Mouse (Mus musculus): Measurements from ENCODE around the gene Nfkbib. TPM values are rescaled to one million over a fixed set of nuclear protein-coding genes. Genes with fewer than 3 reads are reported as not detected.

Nfkbib gene
- polyA plus RNA-seq, 1 experiment: 12.1 TPM

GRCm38 (mm10) chr7:28811228-28811627, 43.9 kb upstream of the Nfkbib start:
- Histone ChIP-seq H3K4me3 (replicated peaks; ENCODE audit: control insufficient read depth, low read depth, low read length) (peak overlapping the region; percentile 84), H3K4me1 (ENCODE audit: control insufficient read depth, insufficient read depth, low read length) (peaks cover 7% of the 10 kb centered on the region), H3K27ac (ENCODE audit: control insufficient read depth, insufficient read depth, low read depth, low read length, poor library complexity) (peak overlapping the region; percentile 94)
- peak; percentile 35; the same call in 1 of the 2 replicates for TF ChIP-seq POLR2A (IDR thresholded peaks at IDR 0.05; ENCODE audit: borderline replicate concordance, control insufficient read depth, low read depth, low read length)
- no peak for TF ChIP-seq CTCF (IDR thresholded peaks at IDR 0.05; ENCODE audit: control insufficient read depth, insufficient read depth, low read length)
- under 1% methylated on average over 40 of the region's 40 CpGs for WGBS

DNA sequence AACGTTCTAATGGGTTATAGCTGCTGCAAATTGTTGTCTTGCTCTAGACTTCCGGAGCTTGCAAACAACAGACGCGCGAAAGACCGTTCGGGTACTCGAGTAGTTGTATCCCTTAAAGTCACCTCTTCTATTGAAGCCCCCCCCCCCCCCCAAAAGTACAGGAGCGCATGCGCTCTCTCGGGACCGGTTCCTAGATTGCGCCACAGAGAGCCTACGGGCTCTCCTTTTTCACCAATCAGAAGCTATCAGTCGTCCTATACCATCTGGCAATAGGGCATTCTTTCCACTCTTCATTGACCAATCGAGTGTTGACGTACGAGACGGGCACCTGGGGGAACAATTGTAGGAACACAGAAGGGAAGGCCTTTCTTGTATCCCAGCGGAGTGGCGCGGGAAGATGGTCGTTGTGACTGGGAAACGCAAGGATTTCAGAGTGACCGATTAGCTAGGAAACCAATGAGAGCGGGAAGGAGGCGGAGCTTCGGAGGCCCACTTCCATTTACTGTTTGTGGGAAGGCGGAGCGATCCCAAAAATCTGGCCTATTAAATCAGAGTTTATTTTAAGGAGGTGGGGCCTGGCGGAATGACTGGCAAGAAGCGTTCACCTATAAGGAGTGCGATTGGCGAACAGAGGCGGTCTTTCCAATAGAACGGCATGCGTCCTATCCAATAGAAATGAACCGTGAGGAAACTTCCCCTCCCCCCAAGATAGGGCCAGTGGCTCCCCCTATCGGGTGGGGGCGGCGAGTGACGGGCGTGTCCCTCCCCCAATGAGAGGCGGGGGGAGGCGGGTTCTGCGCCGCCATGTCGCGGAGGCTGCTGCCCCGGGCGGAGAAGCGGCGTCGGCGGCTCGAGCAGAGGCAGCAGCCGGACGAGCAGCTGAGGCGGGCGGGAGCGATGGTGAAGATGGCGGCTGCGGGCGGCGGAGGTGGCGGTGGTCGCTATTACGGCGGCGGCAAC, 43.1 kb upstream of the Nfkbib start:
- Histone ChIP-seq H3K4me1 (ENCODE audit: control insufficient read depth, insufficient read depth, low read length) (peaks cover 7% of the 10 kb centered on the region), H3K27ac (ENCODE audit: control insufficient read depth, insufficient read depth, low read depth, low read length, poor library complexity) (peak overlapping the region; percentile 99)
- WGBS: under 1% methylated on average over 70 of the region's 70 CpGs

GRCm38 (mm10) chr7:28809401-28810089, 42.2 kb upstream of the Nfkbib start:
- Histone ChIP-seq H3K4me3 (replicated peaks; ENCODE audit: control insufficient read depth, low read depth, low read length) (peak overlapping the region; percentile 98), H3K4me1 (ENCODE audit: control insufficient read depth, insufficient read depth, low read length) (peaks cover 7% of the 10 kb centered on the region), H3K27ac (ENCODE audit: control insufficient read depth, insufficient read depth, low read depth, low read length, poor library complexity) (peak overlapping the region; percentile 99)
- WGBS: under 1% methylated on average over 35 of the region's 35 CpGs
- TF ChIP-seq CTCF (IDR thresholded peaks at IDR 0.05; ENCODE audit: control insufficient read depth, insufficient read depth, low read length) (no peak), POLR2A (IDR thresholded peaks at IDR 0.05; ENCODE audit: borderline replicate concordance, control insufficient read depth, low read depth, low read length) (peak; percentile 39; the same call in 1 of the 2 replicates)

More for the DNA sequence above, 43.1 kb upstream of the Nfkbib start:
- TF ChIP-seq CTCF (IDR thresholded peaks at IDR 0.05; ENCODE audit: control insufficient read depth, insufficient read depth, low read length): peak; percentile 22; the same call in 1 of the 2 replicates
- TF ChIP-seq POLR2A (IDR thresholded peaks at IDR 0.05; ENCODE audit: borderline replicate concordance, control insufficient read depth, low read depth, low read length): peak; percentile 92
- H3K4me3 ChIP-seq (replicated peaks; ENCODE audit: control insufficient read depth, low read depth, low read length): peak overlapping the region; percentile 98

GRCm38 (mm10) chr7:28808957-28809393, 41.7 kb upstream of the Nfkbib start:
- H3K4me3 ChIP-seq (replicated peaks; ENCODE audit: control insufficient read depth, low read depth, low read length): peak overlapping the region; percentile 98
- peak; percentile 88; the same call in 1 of the 2 replicates for TF ChIP-seq POLR2A (IDR thresholded peaks at IDR 0.05; ENCODE audit: borderline replicate concordance, control insufficient read depth, low read depth, low read length)
- no peak for TF ChIP-seq CTCF (IDR thresholded peaks at IDR 0.05; ENCODE audit: control insufficient read depth, insufficient read depth, low read length)
- peaks cover 7% of the 10 kb centered on the region for H3K4me1 ChIP-seq (ENCODE audit: control insufficient read depth, insufficient read depth, low read length)
- H3K27ac ChIP-seq (ENCODE audit: control insufficient read depth, insufficient read depth, low read depth, low read length, poor library complexity): peak overlapping the region; percentile 99
- under 1% methylated on average over 31 of the region's 32 CpGs for WGBS

DNA sequence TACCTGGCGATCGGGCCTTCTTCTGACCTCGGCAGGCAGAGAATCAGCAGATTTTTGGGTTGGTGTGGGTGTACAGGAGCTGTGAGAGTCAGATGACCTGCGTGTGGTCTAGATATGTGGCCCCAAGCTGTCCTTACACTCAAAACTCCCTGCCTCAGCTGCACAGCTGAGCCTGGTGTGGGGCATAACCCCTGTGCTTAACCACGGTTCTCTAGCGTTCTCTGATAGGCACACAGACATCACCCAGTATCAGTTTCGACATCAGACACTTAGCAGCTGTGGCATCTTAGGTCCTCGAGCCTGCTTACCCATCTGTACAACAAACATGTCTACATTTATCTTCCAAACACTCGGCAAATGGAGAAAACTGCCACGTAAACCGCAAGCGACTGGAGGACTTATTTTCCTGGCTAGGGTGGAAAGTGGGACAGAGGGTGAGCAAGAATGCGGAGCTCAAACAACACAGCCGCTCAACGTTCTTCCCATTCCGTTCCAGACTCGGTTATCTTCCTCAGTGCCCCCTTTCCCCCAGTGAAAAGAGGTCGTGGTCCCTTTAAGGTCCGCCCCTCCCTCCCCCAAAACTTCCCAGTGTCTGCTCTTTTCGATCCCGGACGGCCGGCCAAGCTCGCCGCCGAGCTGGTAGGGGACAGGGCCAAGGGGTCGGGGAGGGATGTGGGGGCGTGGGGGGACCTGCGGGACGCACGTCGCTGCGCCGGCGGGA, 41.1 kb upstream of the Nfkbib start, which contains the start of gene Hnrnpl:
Hnrnpl (plus strand) TSS at position 321 of the 721 bp plus-strand sequence.
- TF ChIP-seq POLR2A (IDR thresholded peaks at IDR 0.05; ENCODE audit: borderline replicate concordance, control insufficient read depth, low read depth, low read length) (no peak), CTCF (IDR thresholded peaks at IDR 0.05; ENCODE audit: control insufficient read depth, insufficient read depth, low read length) (no peak)
- 1% methylated on average over 35 of the region's 35 CpGs for WGBS
- peaks cover 9% of the 10 kb centered on the region for H3K4me1 ChIP-seq (ENCODE audit: control insufficient read depth, insufficient read depth, low read length)
- peak within 1 kb of the TSS; percentile 99 for H3K27ac ChIP-seq (ENCODE audit: control insufficient read depth, insufficient read depth, low read depth, low read length, poor library complexity)
- peak within 1 kb of the TSS; percentile 98 for H3K4me3 ChIP-seq (replicated peaks; ENCODE audit: control insufficient read depth, low read depth, low read length)

DNA sequence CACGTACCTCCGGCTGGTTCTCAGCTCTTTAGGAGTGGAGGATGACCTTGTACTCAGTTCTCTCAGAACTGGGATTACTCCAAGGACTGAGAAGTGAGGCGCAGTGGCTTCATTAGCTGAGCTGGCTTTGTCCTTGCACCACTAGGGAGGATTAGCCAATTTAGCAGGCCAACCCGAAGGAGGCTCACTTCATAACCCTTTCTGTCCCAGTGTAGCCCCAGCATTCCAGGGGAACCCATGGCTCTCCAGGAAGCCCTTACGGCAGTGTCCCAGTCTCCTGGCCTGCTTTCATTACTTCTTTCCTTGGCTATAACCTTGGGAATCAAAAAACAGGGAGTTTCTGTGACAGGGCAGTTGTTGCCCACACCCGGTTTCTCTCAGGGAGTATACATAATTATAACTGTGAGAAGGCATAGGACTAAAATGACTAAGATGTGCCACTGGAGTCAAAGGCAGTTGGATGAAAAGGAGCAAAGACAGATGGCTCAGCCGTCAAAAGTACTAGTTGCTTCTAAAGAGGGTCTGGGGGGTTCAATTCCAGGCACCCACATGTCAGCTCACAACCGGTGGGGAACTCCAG, 40.4 kb upstream of the Nfkbib start:
- Histone ChIP-seq H3K4me3 (replicated peaks; ENCODE audit: control insufficient read depth, low read depth, low read length) (no peak overlapping the region), H3K27ac (ENCODE audit: control insufficient read depth, insufficient read depth, low read depth, low read length, poor library complexity) (peak overlapping the region; percentile 99), H3K4me1 (ENCODE audit: control insufficient read depth, insufficient read depth, low read length) (peaks cover 12% of the 10 kb centered on the region)
- 49% methylated on average over 6 of the region's 8 CpGs for WGBS
- no peak for TF ChIP-seq POLR2A (IDR thresholded peaks at IDR 0.05; ENCODE audit: borderline replicate concordance, control insufficient read depth, low read depth, low read length)
- TF ChIP-seq CTCF (IDR thresholded peaks at IDR 0.05; ENCODE audit: control insufficient read depth, insufficient read depth, low read length): no peak

GRCm38 (mm10) chr7:28806869-28807268, 39.6 kb upstream of the Nfkbib start:
- TF ChIP-seq POLR2A (IDR thresholded peaks at IDR 0.05; ENCODE audit: borderline replicate concordance, control insufficient read depth, low read depth, low read length): no peak
- TF ChIP-seq CTCF (IDR thresholded peaks at IDR 0.05; ENCODE audit: control insufficient read depth, insufficient read depth, low read length): no peak
- H3K4me1 ChIP-seq (ENCODE audit: control insufficient read depth, insufficient read depth, low read length): peaks cover 10% of the 10 kb centered on the region

More at GRCm38 (mm10) chr7:28806869-28807268, 39.6 kb upstream of the Nfkbib start:
- H3K4me3 ChIP-seq (replicated peaks; ENCODE audit: control insufficient read depth, low read depth, low read length): no peak overlapping the region
- 40% methylated on average over 4 of the region's 4 CpGs for WGBS
- H3K27ac ChIP-seq (ENCODE audit: control insufficient read depth, insufficient read depth, low read depth, low read length, poor library complexity): no peak overlapping the region

Measured in bone marrow, adult 2 months (tissue).